Mouse (Mus musculus) myocyte (in vitro differentiated cells): ENCODE data around the gene Fam20c.

Source experiments
- CEBPB ChIP-seq: IDR thresholded peaks from 2 replicates; pipeline ENCODE4 v1.6.1; 2011; ENCODE audit warnings: mild to moderate bottlenecking, moderate library complexity; ENCODE audit not compliant: poor library complexity, insufficient read depth, severe bottlenecking
- E2F4 ChIP-seq: IDR thresholded peaks from one replicate; pipeline ENCODE4 v1.6.1; 2011; ENCODE audit warnings: mild to moderate bottlenecking, control low read depth, moderate library complexity; ENCODE audit not compliant: insufficient read depth
- MAX ChIP-seq: IDR thresholded peaks from one replicate; pipeline ENCODE4 v1.6.1; 2011; ENCODE audit warnings: low read depth, mild to moderate bottlenecking, control low read depth
- MYOD1 ChIP-seq, 3 experiments: IDR thresholded peaks; one replicate each; pipeline ENCODE4 v1.6.1; 2011; ENCODE audit warnings: control low read depth in 2 of 3, low read depth in 2 of 3, mild to moderate bottlenecking in 2 of 3, moderate library complexity in 1 of 3; ENCODE audit not compliant: insufficient read length in 2 of 3, control insufficient read depth in 1 of 3
- MYOG ChIP-seq, 3 experiments: IDR thresholded peaks; one replicate each; pipeline ENCODE4 v1.6.1; 2011; ENCODE audit warnings: control low read depth in 2 of 3, low read depth in 2 of 3, mild to moderate bottlenecking in 2 of 3; ENCODE audit not compliant: insufficient read length in 2 of 3, control insufficient read depth in 1 of 3, insufficient read depth in 1 of 3
- POLR2A ChIP-seq: IDR thresholded peaks from one replicate; pipeline ENCODE4 v1.6.1; 2011; ENCODE audit warnings: low read depth, mild to moderate bottlenecking, control low read depth, moderate library complexity; ENCODE audit not compliant: insufficient read length
- POLR2AphosphoS2 ChIP-seq: IDR thresholded peaks from one replicate; pipeline ENCODE4 v1.6.1; 2011; ENCODE audit warnings: low read depth, control low read depth; ENCODE audit not compliant: insufficient read length
- REST ChIP-seq: IDR thresholded peaks from one replicate; pipeline ENCODE4 v1.6.1; 2011; ENCODE audit warnings: mild to moderate bottlenecking, control low read depth, moderate library complexity; ENCODE audit not compliant: insufficient read depth, insufficient read length
- SRF ChIP-seq: IDR thresholded peaks from one replicate; pipeline ENCODE4 v1.6.1; 2011; ENCODE audit warnings: low read depth; ENCODE audit not compliant: control insufficient read depth, insufficient read length
- TCF12 ChIP-seq: IDR thresholded peaks from one replicate; pipeline ENCODE4 v1.6.1; 2011; ENCODE audit warnings: mild to moderate bottlenecking, control low read depth; ENCODE audit not compliant: poor library complexity, insufficient read depth, severe bottlenecking
- TCF3 ChIP-seq: IDR thresholded peaks from one replicate; pipeline ENCODE4 v1.6.1; 2011; ENCODE audit warnings: low read depth, control low read depth; ENCODE audit not compliant: insufficient read length
- USF1 ChIP-seq: IDR thresholded peaks from one replicate; pipeline ENCODE4 v1.6.1; 2011; ENCODE audit warnings: low read depth, mild to moderate bottlenecking, control low read depth, moderate library complexity

DNA sequence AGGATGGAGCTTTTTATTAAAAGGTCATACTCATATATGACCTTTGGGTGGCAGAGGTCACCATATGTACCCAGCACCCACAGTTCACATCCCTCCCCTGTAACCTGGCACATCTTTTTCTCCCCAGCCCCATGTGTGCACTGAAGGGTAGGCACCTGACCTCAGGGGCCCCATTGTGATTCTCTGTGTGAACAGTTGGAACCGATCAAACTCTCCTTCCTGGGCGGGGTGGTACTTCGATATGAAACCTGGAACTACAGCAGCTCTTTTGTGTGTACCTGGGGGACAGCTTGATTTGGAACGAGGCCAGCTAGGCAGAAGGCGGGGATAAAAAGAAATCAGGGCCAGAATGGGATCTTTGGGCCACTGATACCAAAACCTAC lies 96.1 kb downstream of the Fam20c start:
- TF ChIP-seq REST (no peak), POLR2A (no peak), E2F4 (no peak), MYOD1 (IDR thresholded peaks at IDR 0.05; ENCODE audit: control insufficient read depth in 1 of 3, insufficient read length in 2 of 3, low read depth in 2 of 3) (no peak), USF1 (no peak), CEBPB (no peak), POLR2AphosphoS2 (no peak), TCF12 (no peak), MAX (no peak), MYOG (IDR thresholded peaks at IDR 0.05; ENCODE audit: control insufficient read depth in 1 of 3, insufficient read depth in 1 of 3, insufficient read length in 2 of 3, low read depth in 2 of 3) (no peak), TCF3 (no peak), SRF (no peak)
